In the genomic region with DNA sequence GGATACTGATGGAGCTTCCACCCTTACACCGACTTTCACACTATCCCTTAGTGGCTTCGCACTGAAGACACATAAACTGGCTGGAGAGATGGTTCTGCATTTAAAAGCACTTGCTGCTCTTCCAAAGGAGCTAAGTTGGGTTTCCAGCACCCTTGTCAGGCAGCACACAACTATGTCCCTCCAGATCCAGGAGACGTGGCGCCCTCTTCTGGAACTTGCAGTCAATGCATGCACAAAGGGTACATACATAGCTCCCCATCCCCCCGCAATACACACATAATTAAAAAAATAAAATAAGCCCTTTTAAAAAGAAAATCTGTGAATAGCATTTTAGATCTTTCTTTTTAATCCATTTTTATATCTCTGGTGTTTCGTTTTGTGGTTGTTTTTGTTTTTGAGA, we compare ENCODE assay signal across 19 mouse cellular contexts.
DNase-seq lines count a peak whose midpoint lies in the region; ATAC-seq and TF ChIP-seq lines count a peak whose summit lies in the region.
"Had no signal": no experiment of that assay in that cellular context is flagged by ENCODE, and none has a peak within 500 bp of the region (broad histone marks: within the 10 kb centered on the region; RNA-seq: fewer than 3 reads in every experiment).

No protein-coding gene starts in this region.

- TF ChIP-seq EP300 in liver, embryonic 14.5 days (IDR thresholded peaks at IDR 0.05; ENCODE audit: low read depth), result no peak
- TF ChIP-seq EP300 in stomach, postnatal 0 days (optimal IDR thresholded peaks at IDR 0.05), result no peak

- H3K27ac ChIP-seq in hindbrain, postnatal 0 days, result no peak overlapping the region
- no peak overlapping the region for H3K27ac ChIP-seq in hindbrain, embryonic 12.5 days
- H3K27ac ChIP-seq in liver, embryonic 14.5 days, result no peak overlapping the region
- no peak overlapping the region for H3K27ac ChIP-seq in liver, embryonic 12.5 days
- no peak overlapping the region for H3K27ac ChIP-seq in stomach, postnatal 0 days (replicated peaks)
- H3K27ac ChIP-seq: forebrain, embryonic 13.5 days; midbrain, embryonic 13.5 days had no signal

- no peak for ATAC-seq in hindbrain, postnatal 0 days
- ATAC-seq in hindbrain, embryonic 12.5 days (ENCODE audit: low FRiP score), result no peak
- ATAC-seq in liver, embryonic 14.5 days (ENCODE audit: insufficient read depth), result no peak
- ATAC-seq in liver, embryonic 12.5 days, result no peak
- no peak for ATAC-seq in stomach, postnatal 0 days (ENCODE audit: low FRiP score, low TSS enrichment)
- ATAC-seq: forebrain, embryonic 13.5 days; hindbrain, embryonic 16.5 days; midbrain, embryonic 13.5 days; Patski had no signal

- WGBS in hindbrain, postnatal 0 days, result 97% methylated on average over 6 of the region's 6 CpGs
- 92% methylated on average over 6 of the region's 6 CpGs for WGBS in hindbrain, embryonic 12.5 days
- WGBS in liver, embryonic 14.5 days (ENCODE audit: insufficient replicate concordance), result 72% methylated on average over 6 of the region's 6 CpGs
- WGBS in liver, embryonic 12.5 days (ENCODE audit: insufficient replicate concordance), result 75% methylated on average over 6 of the region's 6 CpGs
- 88% methylated on average over 6 of the region's 6 CpGs for WGBS in stomach, postnatal 0 days

- no peaks in the 10 kb centered on the region for H3K27me3 ChIP-seq in hindbrain, postnatal 0 days (ENCODE audit: insufficient read depth, low read length)
- no peaks in the 10 kb centered on the region for H3K27me3 ChIP-seq in hindbrain, embryonic 12.5 days
- no peaks in the 10 kb centered on the region for H3K27me3 ChIP-seq in liver, embryonic 14.5 days (ENCODE audit: control insufficient read depth, insufficient read depth, low read length)
- H3K27me3 ChIP-seq in liver, embryonic 12.5 days (replicated peaks), result no peaks in the 10 kb centered on the region
- no peaks in the 10 kb centered on the region for H3K27me3 ChIP-seq in stomach, postnatal 0 days (ENCODE audit: control insufficient read depth, insufficient read depth, low read length)
- H3K27me3 ChIP-seq: forebrain, embryonic 13.5 days; midbrain, embryonic 13.5 days; Patski had no signal

- H3K9ac ChIP-seq in hindbrain, postnatal 0 days (replicated peaks; ENCODE audit: low read length), result no peak overlapping the region
- H3K9ac ChIP-seq in hindbrain, embryonic 12.5 days, result no peak overlapping the region
- H3K9ac ChIP-seq in liver, embryonic 14.5 days (replicated peaks), result no peak overlapping the region
- H3K9ac ChIP-seq in liver, embryonic 12.5 days, result no peak overlapping the region
- no peak overlapping the region for H3K9ac ChIP-seq in stomach, postnatal 0 days (ENCODE audit: low read length)
- H3K9ac ChIP-seq: forebrain, embryonic 13.5 days; midbrain, embryonic 13.5 days had no signal

- H3K4me3 ChIP-seq in hindbrain, postnatal 0 days (ENCODE audit: low read length), result no peak overlapping the region
- no peak overlapping the region for H3K4me3 ChIP-seq in hindbrain, embryonic 12.5 days
- no peak overlapping the region for H3K4me3 ChIP-seq in liver, embryonic 14.5 days (ENCODE audit: insufficient read depth in 1 of 2, low read depth in 2 of 2, low read length in 2 of 2)
- H3K4me3 ChIP-seq in liver, embryonic 12.5 days, result no peak overlapping the region
- no peak overlapping the region for H3K4me3 ChIP-seq in stomach, postnatal 0 days (ENCODE audit: low read depth, low read length)
- H3K4me3 ChIP-seq: forebrain, embryonic 13.5 days; midbrain, embryonic 13.5 days had no signal

- H3K4me1 ChIP-seq in hindbrain, postnatal 0 days (ENCODE audit: insufficient read depth, low read length), result no peaks in the 10 kb centered on the region; the same call in 1 of the 2 replicates
- no peaks in the 10 kb centered on the region for H3K4me1 ChIP-seq in hindbrain, embryonic 12.5 days
- H3K4me1 ChIP-seq in liver, embryonic 14.5 days (replicated peaks; ENCODE audit: control insufficient read depth in 2 of 2, insufficient read depth in 2 of 2, low read length in 1 of 2), result 0 out of 4 replicates have a peak, but pooled peaks cover 0 to 3% of the 10 kb centered on the region in 2 experiments
- H3K4me1 ChIP-seq in liver, embryonic 12.5 days, result no peaks in the 10 kb centered on the region
- H3K4me1 ChIP-seq in stomach, postnatal 0 days (replicated peaks; ENCODE audit: control insufficient read depth, insufficient read depth), result no peaks in the 10 kb centered on the region
- H3K4me1 ChIP-seq: forebrain, embryonic 13.5 days; midbrain, embryonic 13.5 days had no signal

- H3K9me3 ChIP-seq in hindbrain, postnatal 0 days (ENCODE audit: low read length), result no peaks in the 10 kb centered on the region
- no peaks in the 10 kb centered on the region for H3K9me3 ChIP-seq in hindbrain, embryonic 12.5 days (replicated peaks)
- no peaks in the 10 kb centered on the region for H3K9me3 ChIP-seq in liver, embryonic 14.5 days (ENCODE audit: control insufficient read depth, low read length)
- no peaks in the 10 kb centered on the region for H3K9me3 ChIP-seq in liver, embryonic 12.5 days (replicated peaks)
- no peaks in the 10 kb centered on the region for H3K9me3 ChIP-seq in stomach, postnatal 0 days (ENCODE audit: control insufficient read depth, low read length)
- H3K9me3 ChIP-seq: forebrain, embryonic 13.5 days; midbrain, embryonic 13.5 days had no signal

- TF ChIP-seq CTCF in hindbrain, postnatal 0 days (IDR thresholded peaks at IDR 0.05; ENCODE audit: low read depth), result peak; percentile 33; the same call in 1 of the 2 replicates
- peak; percentile 36 for TF ChIP-seq CTCF in liver, embryonic 14.5 days (IDR thresholded peaks at IDR 0.05; ENCODE audit: low read depth)
- TF ChIP-seq CTCF in stomach, postnatal 0 days (IDR thresholded peaks at IDR 0.05; ENCODE audit: low read depth), result 0 out of 2 replicates have a peak, but pooled peaks have one; percentile 9

- H3K4me2 ChIP-seq in hindbrain, postnatal 0 days (ENCODE audit: low read depth, low read length), result no peak overlapping the region
- no peak overlapping the region for H3K4me2 ChIP-seq in hindbrain, embryonic 12.5 days (replicated peaks)
- H3K4me2 ChIP-seq in liver, embryonic 14.5 days (ENCODE audit: low read depth), result no peak overlapping the region
- no peak overlapping the region for H3K4me2 ChIP-seq in liver, embryonic 12.5 days
- H3K4me2 ChIP-seq in stomach, postnatal 0 days (replicated peaks; ENCODE audit: low read depth), result no peak overlapping the region
- H3K4me2 ChIP-seq: forebrain, embryonic 13.5 days; midbrain, embryonic 13.5 days had no signal

- H3K36me3 ChIP-seq in hindbrain, postnatal 0 days (ENCODE audit: insufficient read depth, low read length), result no peaks in the 10 kb centered on the region
- H3K36me3 ChIP-seq in hindbrain, embryonic 12.5 days, result no peaks in the 10 kb centered on the region
- H3K36me3 ChIP-seq in liver, embryonic 14.5 days (replicated peaks; ENCODE audit: control insufficient read depth, insufficient read depth, low read depth), result no peaks in the 10 kb centered on the region
- H3K36me3 ChIP-seq in liver, embryonic 12.5 days, result no peaks in the 10 kb centered on the region
- no peaks in the 10 kb centered on the region for H3K36me3 ChIP-seq in stomach, postnatal 0 days (ENCODE audit: control insufficient read depth, insufficient read depth, low read length)
- H3K36me3 ChIP-seq: midbrain, embryonic 13.5 days had no signal

- DNase-seq in hindbrain, postnatal 0 days (ENCODE audit: low spot score), result no peak
- no peak for DNase-seq in liver, embryonic 14.5 days (ENCODE audit: low read depth in 3 of 3, low spot score in 3 of 3)
- DNase-seq in thymus, postnatal 4 days, result peak; percentile 25
- no peak for DNase-seq in thymus, postnatal 0 days (ENCODE audit: low spot score)
- DNase-seq in stomach, postnatal 0 days (ENCODE audit: low spot score), result no peak
- DNase-seq in cerebellum, postnatal 25 days, result no peak
- DNase-seq: adrenal gland, postnatal 25 days; cerebellum, adult 2 months; gastrocnemius, postnatal 14 days; heart, adult 18-20 months; heart, postnatal 4 days; kidney, adult 8-10 months; kidney, postnatal 4 days had no signal
